Mouse (Mus musculus) embryonic fibroblast, embryonic 13.5 days (primary cell): ENCODE measurements around the gene Pde11a. TPM values are rescaled to one million over a fixed set of nuclear protein-coding genes. Genes with fewer than 3 reads are reported as not detected.

Source experiments
- H3K27ac ChIP-seq: 2 replicates; pipeline ENCODE4 v1.5.1; 2012; ENCODE audit warnings: low read length, control low read depth, inconsistent platforms; ENCODE audit not compliant: insufficient read depth
- H3K4me1 ChIP-seq: 2 replicates; pipeline ENCODE4 v1.6.1; 2011; ENCODE audit warnings: low read length; ENCODE audit not compliant: control insufficient read depth, insufficient read depth
- H3K4me3 ChIP-seq: 2 replicates; pipeline ENCODE4 v1.5.1; 2011; ENCODE audit warnings: mild to moderate bottlenecking, control low read depth, low read length; ENCODE audit not compliant: insufficient read depth
- CTCF ChIP-seq: IDR thresholded peaks from 2 replicates; pipeline ENCODE4 v1.5.1; 2011; ENCODE audit warnings: mild to moderate bottlenecking, control low read depth, low read length, moderate library complexity, borderline replicate concordance; ENCODE audit not compliant: insufficient read depth
- POLR2A ChIP-seq: IDR thresholded peaks from 2 replicates; pipeline ENCODE4 v1.6.1; 2011; ENCODE audit warnings: low read depth, mild to moderate bottlenecking, control low read depth, low read length, moderate library complexity
- polyA plus RNA-seq: library from polyadenylated mRNA; stranded (reverse); fragments of >200 nt; gene quantifications from 2 replicates; pipeline ENCODE4 v1.2.4, GENCODE M21; 2011; ENCODE audit warnings: low read depth; ENCODE audit not compliant: missing spikeins, insufficient read length

The Pde11a gene
- polyA plus RNA-seq, 1 experiment: 0.26 TPM

DNA sequence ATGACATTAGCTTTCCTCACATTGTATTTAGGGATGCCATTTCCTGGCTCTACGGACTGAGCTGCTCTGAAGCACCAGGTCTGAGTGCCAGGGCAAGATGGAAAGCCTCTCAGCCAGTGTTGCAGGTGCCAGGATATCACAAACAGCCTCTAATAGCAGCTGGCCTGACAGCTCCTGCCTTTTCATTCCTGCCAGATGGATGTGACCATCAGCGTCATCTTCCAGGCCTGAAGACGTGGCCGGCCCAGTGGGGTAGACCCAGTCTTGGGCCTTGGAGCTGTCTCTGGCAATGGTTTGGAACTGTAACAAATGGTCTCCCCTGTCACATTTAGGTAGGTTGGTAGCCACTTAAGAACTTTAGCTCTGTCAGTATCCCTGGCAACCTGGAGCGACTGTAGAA is 385.3 kb downstream of the Pde11a start:
- no peak overlapping the region for H3K27ac ChIP-seq
- no peak overlapping the region for H3K4me3 ChIP-seq
- H3K4me1 ChIP-seq: no peaks in the 10 kb centered on the region
- TF ChIP-seq POLR2A (no peak), CTCF (no peak)

DNA sequence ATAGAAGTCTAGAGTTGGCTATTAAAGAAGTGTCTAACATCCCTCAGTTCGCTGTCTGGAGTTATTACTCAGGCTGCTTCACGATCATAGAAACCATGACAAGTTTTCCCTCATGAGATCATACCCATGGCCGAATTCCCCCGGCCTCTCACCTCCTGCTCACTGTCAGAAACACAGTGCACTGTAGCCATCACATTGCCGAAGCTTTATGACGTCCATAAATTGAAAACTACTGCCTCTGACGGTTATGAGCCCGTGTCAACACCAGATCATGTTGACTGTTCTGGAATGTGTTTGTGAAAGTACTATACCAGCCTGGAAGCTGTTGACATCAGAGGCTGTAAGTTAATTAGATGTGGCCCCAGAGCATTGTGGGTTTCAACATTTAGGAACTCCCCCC is 387.9 kb downstream of the Pde11a start:
- H3K27ac ChIP-seq: no peak overlapping the region
- no peak overlapping the region for H3K4me3 ChIP-seq
- H3K4me1 ChIP-seq: no peaks in the 10 kb centered on the region
- TF ChIP-seq POLR2A: no peak
- TF ChIP-seq CTCF: no peak

Other genes with a start within 250 kb of the Pde11a start
- gene Cyct, start 21.7 kb upstream of the Pde11a start, polyA plus RNA-seq: not detected in 2 replicates
- 42.2 and 47.0 TPM in 2 replicates for gene Rbm45, start 31.2 kb upstream of the Pde11a start, polyA plus RNA-seq
- gene Osbpl6, start 67.7 kb upstream of the Pde11a start, polyA plus RNA-seq: 6.1 and 6.9 TPM in 2 replicates